Mouse (Mus musculus) gonadal fat pad, adult 2 months (tissue): Measurements from ENCODE around the gene 1810009J06Rik. TPM values are rescaled to one million over a fixed set of nuclear protein-coding genes. Genes with fewer than 3 reads are reported as not detected.
"Not testable (repeated sequence)": the region's sequence is repeated elsewhere in the genome, so short reads cannot be mapped to it uniquely, and the experiment has no call there.

Experiments
- DNase-seq: peaks from one replicate; pipeline ENCODE4 v3.0.0-alpha.2; 2012; ENCODE audit warnings: low read depth
- polyA plus RNA-seq: library from polyadenylated mRNA; depleted of rRNA; stranded (reverse); fragments of >200 nt; gene quantifications from 2 replicates; pipeline ENCODE4 v1.2.3, GENCODE M21; 2012; rRNA removed

The 1810009J06Rik gene
- not detected in 2 replicates for polyA plus RNA-seq

DNA sequence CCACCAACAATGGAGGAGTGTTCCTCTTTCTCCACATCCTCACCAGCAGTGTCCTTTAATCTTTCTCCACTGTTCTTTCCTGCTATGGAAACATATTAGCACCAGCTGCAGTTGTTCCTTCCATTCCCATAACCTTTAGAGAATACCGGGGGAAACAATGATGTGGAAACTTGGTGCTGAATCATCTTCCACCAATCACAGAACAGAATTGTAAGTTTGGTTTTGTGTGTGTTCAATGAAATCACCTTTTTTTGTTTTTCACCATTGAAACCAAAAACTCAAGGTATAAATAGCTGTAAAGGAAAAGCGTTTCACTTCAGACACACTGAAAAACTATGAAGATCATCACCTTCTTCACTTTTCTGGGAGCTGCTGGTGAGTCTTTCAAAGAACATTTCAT is at the start of gene 1810009J06Rik:
Gene 1810009J06Rik, plus strand, starts transcription at position 301 of the 400 bp plus-strand sequence.
- DNase-seq: not testable (repeated sequence)

DNA sequence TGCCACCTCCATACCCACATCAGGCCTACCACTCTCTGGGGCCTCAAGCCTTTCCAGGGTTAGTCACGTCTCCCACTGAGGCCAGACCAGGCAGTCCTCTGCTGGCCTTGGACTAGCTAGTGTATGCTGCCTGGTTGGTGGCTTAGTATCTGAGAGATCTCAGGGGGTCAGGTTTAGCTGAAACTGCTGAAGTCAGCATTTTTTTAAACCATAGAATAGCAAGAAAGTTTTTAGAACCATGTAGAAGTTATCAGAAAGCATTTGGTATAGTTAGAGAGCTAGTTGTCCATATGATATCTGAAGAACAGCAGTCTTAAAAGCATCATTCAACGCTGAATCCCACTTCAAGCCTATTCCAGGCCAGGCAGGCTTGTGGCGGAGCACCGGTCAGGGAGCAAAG is 44.6 kb upstream of the 1810009J06Rik start:
- DNase-seq: no peak

DNA sequence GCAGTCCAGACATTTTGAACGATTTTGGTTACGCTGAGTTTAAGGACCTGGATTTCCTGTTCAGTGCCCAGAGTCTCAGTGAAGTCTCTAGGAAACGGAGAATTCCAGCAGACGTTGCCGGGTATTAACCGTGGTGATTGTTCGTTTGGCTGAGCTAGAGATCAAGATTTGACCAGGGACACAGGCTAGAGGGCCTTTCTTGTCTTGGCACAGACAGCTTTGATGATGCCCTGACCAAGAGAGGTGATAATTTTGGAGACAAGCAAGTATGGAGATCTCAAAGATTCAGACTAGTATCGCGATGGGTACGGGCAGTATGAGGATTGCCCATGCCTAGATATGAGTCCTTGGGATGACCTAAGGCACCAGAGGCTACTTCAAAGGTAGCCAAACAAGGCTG is 24.1 kb upstream of the 1810009J06Rik start, which contains the start of gene 1700074P13Rik:
Gene 1700074P13Rik, minus strand, starts transcription at position 101 of the 400 bp plus-strand sequence.
- DNase-seq: no peak

DNA sequence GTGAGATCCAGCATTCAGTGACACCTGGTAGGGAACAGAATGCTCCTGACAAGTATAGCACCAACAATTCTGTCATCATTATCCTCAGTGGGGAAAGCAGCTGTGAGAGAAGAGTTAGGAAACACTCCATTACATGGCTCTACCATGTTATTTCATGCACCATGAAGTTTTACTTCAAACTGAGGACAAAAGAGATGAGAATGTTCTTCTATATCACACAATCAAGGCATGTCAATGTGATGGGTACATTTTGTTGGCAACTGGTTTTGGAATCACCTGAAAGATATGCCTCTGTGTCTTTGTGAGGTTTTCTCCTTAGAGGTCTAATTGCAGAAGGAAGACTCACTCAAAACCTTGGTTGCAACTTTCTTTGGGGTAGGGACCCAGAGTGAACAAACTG is 12.8 kb upstream of the 1810009J06Rik start, which contains the start of gene Gm4744:
Gene Gm4744, minus strand, starts transcription at position 101 of the 400 bp plus-strand sequence.
- no peak for DNase-seq

DNA sequence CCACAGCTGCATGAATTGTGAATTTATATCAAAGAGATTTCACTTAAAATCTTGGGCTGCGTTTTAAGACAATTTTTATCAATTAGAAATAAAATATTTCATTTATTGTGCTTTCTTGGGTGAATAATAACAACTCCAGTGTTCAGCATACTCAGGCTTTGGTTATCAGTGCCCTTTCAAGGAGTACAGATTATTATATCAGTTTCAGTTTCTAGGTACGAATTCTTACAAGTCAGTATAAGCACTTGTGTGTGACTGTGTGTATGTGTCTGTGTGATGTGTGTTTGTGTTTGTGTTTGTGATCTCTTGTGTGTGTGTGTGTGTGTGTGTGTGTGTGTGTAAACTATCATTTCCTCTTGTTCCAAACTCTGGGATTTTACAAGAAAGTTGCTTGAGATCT is 10.8 kb upstream of the 1810009J06Rik start:
- DNase-seq: no peak

DNA sequence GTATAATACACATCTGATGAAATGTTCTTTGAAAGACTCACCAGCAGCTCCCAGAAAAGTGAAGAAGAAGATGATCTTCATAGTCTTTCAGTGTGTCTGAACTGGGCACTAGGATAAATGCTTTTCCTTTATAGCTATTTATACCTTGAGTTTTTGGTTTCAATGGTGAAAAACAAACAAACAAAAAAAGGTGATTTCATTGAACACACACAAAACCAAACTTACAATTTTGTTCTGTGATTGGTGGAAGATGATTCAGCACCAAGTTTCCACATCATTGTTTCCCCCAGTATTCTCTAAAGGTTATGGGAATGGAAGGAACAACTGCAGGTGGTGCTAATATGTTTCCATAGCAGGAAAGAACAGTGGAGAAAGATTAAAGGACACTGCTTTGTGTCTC is 34.8 kb downstream of the 1810009J06Rik start, which contains the start of gene Gm2663:
Gene Gm2663, minus strand, starts transcription at position 101 of the 400 bp plus-strand sequence.
- DNase-seq: not testable (repeated sequence)

DNA sequence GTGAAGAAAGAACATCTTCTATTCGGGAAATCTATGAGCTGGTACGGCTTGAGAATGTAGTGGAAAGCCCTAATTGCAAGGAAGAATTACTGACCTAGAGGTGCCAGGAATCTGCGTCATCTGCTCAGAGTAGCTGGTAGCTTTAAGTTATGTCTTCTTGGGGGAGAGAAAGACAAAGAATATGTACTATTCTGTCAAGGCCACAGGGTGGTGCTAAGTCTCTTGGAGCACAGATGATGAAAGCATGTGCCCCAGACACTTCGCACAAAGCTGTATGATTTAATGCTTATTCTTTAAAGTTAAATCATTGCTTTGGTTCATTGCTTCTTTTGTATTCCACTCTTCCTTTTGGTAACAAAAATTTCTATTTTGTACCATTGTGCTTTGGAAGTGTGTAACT is 50.5 kb downstream of the 1810009J06Rik start:
- DNase-seq: no peak

Other genes with a start within 250 kb of the 1810009J06Rik start
- gene Moxd2, start 77.3 kb upstream of the 1810009J06Rik start, polyA plus RNA-seq: not detected in 2 replicates
- gene Prss58, start 64.4 kb upstream of the 1810009J06Rik start, polyA plus RNA-seq: 0.11 and 0.56 TPM in 2 replicates
- gene 1700074P13Rik, start 24.2 kb upstream of the 1810009J06Rik start, polyA plus RNA-seq: 0.50 and 0.65 TPM in 2 replicates
- not detected in 2 replicates for gene Gm4744, start 12.9 kb upstream of the 1810009J06Rik start, polyA plus RNA-seq
- not detected in 2 replicates for gene Gm2663, start 34.7 kb downstream of the 1810009J06Rik start, polyA plus RNA-seq
- gene 2210010C04Rik, start 70.8 kb downstream of the 1810009J06Rik start, polyA plus RNA-seq: 0.24 and 1.6 TPM in 2 replicates